Mouse (Mus musculus) forebrain, postnatal 0 days (tissue): Measurements from ENCODE around the gene Flrt2. TPM values are rescaled to one million over a fixed set of nuclear protein-coding genes. Genes with fewer than 3 reads are reported as not detected.

Experiments used
- ATAC-seq: fragments of 200-750 bp; cut with Nextera tagmentation; 2 replicates; pipeline ENCODE4 v1.8.0; 2017; ENCODE audit warnings: mild to moderate bottlenecking, moderate library complexity
- DNase-seq: peaks from one replicate; pipeline ENCODE4 v3.0.0-alpha.2; 2015
- H3K27ac ChIP-seq: fragments of 300-500 bp; sonication (generic); 2 replicates; pipeline ENCODE4 v1.5.1; 2014; ENCODE audit warnings: low read depth, mild to moderate bottlenecking, antibody characterized with exemption, low read length, moderate library complexity, mixed read lengths
- H3K27me3 ChIP-seq: fragments of 300-500 bp; sonication (generic); 2 replicates; pipeline ENCODE4 v1.6.1; 2014; ENCODE audit warnings: mild to moderate bottlenecking, low read length, mixed read lengths; ENCODE audit not compliant: insufficient read depth
- H3K36me3 ChIP-seq: fragments of 300-500 bp; sonication (generic); 2 replicates; pipeline ENCODE4 v1.6.1; 2014; ENCODE audit warnings: mild to moderate bottlenecking, moderate library complexity; ENCODE audit not compliant: insufficient read depth
- H3K4me1 ChIP-seq: fragments of 300-500 bp; sonication (generic); 2 replicates; pipeline ENCODE4 v1.6.1; 2014; ENCODE audit warnings: antibody characterized with exemption; ENCODE audit not compliant: insufficient read depth
- H3K4me2 ChIP-seq: fragments of 300-500 bp; sonication (generic); 2 replicates; pipeline ENCODE4 v1.6.1; 2014; ENCODE audit warnings: low read depth, mild to moderate bottlenecking, moderate library complexity
- H3K4me3 ChIP-seq: fragments of 300-500 bp; sonication (generic); 2 replicates; pipeline ENCODE4 v1.5.1; 2014; ENCODE audit warnings: low read depth, low read length, mixed read lengths
- H3K9ac ChIP-seq: fragments of 300-500 bp; sonication (generic); 2 replicates; pipeline ENCODE4 v1.6.1; 2014; ENCODE audit warnings: mild to moderate bottlenecking
- H3K9me3 ChIP-seq: fragments of 300-500 bp; sonication (generic); 2 replicates; pipeline ENCODE4 v1.6.1; 2016; ENCODE audit warnings: low read length
- CTCF ChIP-seq: sonication (generic); IDR thresholded peaks from 2 replicates; pipeline ENCODE4 v1.5.1; 2016; ENCODE audit warnings: antibody characterized with exemption, control low read depth, low read depth
- WGBS: fragments of 180-500 bp; shearing (Covaris S2); extraction: QIAGEN DNeasy Blood & Tissue Kit; methylation state at CpG from one replicate; pipeline ENCODE4 v1.1.7; 2014; 5-methylcytosine and 5-hydroxymethylcytosine counted together
- polyA plus RNA-seq: library from polyadenylated mRNA; unstranded; fragments of >200 nt; fragmentation: Nextera tagmentation; extraction: Ambion mirVana; gene quantifications from 2 replicates; pipeline ENCODE4 v1.2.1, GENCODE M21; 2015
- total RNA-seq: library from RNA; depleted of rRNA; stranded (reverse); fragments of >200 nt; gene quantifications from 2 replicates; pipeline ENCODE4 v1.2.3, GENCODE M21; 2014

Flrt2 gene
- total and polyA plus RNA-seq, 2 experiments from 2014 or later, result 16.9 to 67.4 TPM

DNA sequence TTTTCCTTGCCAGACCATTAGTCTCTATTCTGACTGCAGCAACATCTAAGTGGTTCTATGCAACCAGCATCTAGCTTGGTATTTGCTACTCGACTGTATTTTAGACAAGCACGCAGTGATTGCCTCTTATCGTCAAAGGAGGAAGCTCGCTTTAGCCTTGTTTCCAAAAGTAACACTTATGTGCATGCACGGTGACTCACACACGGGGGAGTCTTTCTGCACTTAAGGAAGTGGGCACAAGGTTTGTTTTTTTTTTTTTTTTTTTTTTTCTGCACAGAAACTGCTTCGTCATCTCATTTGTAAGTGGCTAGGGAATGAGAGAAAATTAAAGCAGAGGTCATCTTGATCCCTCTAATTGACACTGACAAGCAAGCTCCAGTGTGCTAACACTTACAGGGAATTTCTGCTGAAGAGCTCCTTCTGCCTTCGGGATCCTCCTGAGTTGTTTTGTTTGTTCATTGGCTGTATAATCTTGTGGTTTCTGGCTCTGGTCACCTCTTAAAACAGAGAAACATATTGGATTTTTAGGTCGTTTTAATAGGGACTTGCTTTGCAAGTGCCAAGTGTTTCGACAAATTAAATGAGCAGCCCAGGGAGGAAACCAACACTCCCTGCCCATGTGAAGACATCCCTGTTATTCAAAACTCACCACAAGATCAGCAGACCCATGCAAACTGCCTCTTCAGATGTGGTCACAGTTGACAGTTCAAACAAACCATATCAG, 55.0 kb downstream of the Flrt2 start:
- H3K27me3 ChIP-seq, result no peaks in the 10 kb centered on the region
- no peak overlapping the region for H3K4me2 ChIP-seq
- DNase-seq (no peak), ATAC-seq (no peak)
- no peak for TF ChIP-seq CTCF
- no peaks in the 10 kb centered on the region; the same call in 1 of the 2 replicates for H3K4me1 ChIP-seq
- 51% methylated on average over 10 of the region's 10 CpGs for WGBS
- no peaks in the 10 kb centered on the region for H3K36me3 ChIP-seq
- H3K4me3 ChIP-seq, result no peak overlapping the region
- no peaks in the 10 kb centered on the region for H3K9me3 ChIP-seq
- H3K9ac ChIP-seq, result no peak overlapping the region
- H3K27ac ChIP-seq, result no peak overlapping the region

DNA sequence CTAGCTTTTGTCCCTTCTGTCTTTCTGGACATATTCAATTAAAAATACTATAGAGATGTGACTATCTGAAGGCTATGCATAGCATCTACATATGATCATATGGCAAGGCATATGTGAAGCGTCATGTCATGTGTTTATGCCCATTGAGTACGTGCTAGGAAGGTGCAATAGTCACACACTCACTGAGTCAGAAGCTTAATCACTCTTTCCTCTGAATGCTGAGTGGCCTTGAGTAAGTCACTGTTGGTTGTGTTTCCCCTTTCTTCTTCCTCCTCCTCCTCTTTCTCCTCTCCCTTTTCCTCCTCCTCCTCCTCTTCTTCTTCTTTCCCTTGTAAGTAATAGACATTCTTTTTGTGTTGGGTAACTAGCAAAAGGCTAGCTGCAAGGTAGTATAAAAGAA, 56.7 kb downstream of the Flrt2 start:
- Histone ChIP-seq H3K4me1 (no peaks in the 10 kb centered on the region; the same call in 1 of the 2 replicates), H3K27me3 (no peaks in the 10 kb centered on the region), H3K9me3 (no peaks in the 10 kb centered on the region), H3K9ac (no peak overlapping the region), H3K36me3 (no peaks in the 10 kb centered on the region), H3K27ac (no peak overlapping the region), H3K4me2 (no peak overlapping the region), H3K4me3 (no peak overlapping the region)
- no peak for TF ChIP-seq CTCF
- ATAC-seq (no peak), DNase-seq (no peak)
- 75% methylated on average over 2 of the region's 2 CpGs for WGBS

DNA sequence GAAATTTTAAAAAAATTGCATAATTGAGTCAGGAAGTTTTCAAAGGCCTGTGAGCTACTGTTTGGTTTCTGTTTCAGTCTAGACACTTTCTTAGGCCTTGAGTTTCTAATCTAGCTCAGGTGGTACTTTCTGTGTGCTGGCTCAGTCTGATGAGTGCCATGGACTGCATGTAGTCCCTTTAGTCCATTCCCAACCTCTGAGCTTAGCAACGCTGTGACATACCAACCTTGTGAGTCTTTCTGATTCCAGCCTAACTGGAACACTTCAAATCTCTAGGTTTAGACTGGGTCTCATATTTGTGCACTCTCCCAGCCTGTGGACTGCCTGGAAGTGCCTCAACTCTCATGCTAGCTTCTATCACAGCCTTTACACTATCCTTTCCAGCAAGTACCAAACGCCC, 57.2 kb downstream of the Flrt2 start:
- Histone ChIP-seq H3K4me1 (no peaks in the 10 kb centered on the region; the same call in 1 of the 2 replicates), H3K9me3 (no peaks in the 10 kb centered on the region), H3K4me2 (no peak overlapping the region), H3K36me3 (no peaks in the 10 kb centered on the region), H3K9ac (no peak overlapping the region), H3K4me3 (no peak overlapping the region), H3K27me3 (no peaks in the 10 kb centered on the region), H3K27ac (no peak overlapping the region)
- TF ChIP-seq CTCF, result no peak
- 89% methylated on average over 2 of the region's 2 CpGs for WGBS
- no peak for DNase-seq
- no peak for ATAC-seq

GRCm38 (mm10) chr12:95759212-95759746, 67.3 kb downstream of the Flrt2 start:
- Histone ChIP-seq H3K27ac (no peak overlapping the region), H3K9me3 (no peaks in the 10 kb centered on the region), H3K36me3 (no peaks in the 10 kb centered on the region), H3K9ac (no peak overlapping the region), H3K4me1 (no peaks in the 10 kb centered on the region), H3K27me3 (no peaks in the 10 kb centered on the region), H3K4me3 (no peak overlapping the region), H3K4me2 (no peak overlapping the region)
- no peak for TF ChIP-seq CTCF
- ATAC-seq (no peak), DNase-seq (no peak)
- WGBS, result 80% methylated on average over 5 of the region's 5 CpGs

DNA sequence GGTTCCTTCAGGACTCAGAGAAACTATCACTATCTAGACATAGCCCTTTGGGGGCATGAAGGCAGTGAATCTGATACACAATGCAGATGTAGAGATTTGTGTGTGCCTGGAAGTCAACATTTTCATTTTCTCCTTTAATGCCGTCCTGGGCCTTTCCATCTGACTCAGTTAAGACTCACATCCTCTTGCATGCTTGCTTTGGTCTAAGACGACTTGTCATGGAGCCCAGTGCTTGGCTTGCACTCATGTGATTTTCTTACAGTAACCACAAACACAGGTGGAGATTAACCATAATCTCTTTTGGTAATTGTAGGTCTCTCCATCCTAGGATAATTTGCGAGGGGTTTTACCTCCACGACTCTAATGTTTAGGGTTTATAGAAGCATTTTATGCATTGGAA, 73.2 kb downstream of the Flrt2 start:
- no peak overlapping the region for H3K27ac ChIP-seq
- TF ChIP-seq CTCF, result no peak
- ATAC-seq (no peak), DNase-seq (no peak)
- H3K27me3 ChIP-seq, result no peaks in the 10 kb centered on the region
- 86% methylated on average over 4 of the region's 4 CpGs for WGBS
- no peaks in the 10 kb centered on the region for H3K4me1 ChIP-seq
- H3K9ac ChIP-seq, result no peak overlapping the region
- H3K4me2 ChIP-seq, result no peak overlapping the region
- no peak overlapping the region for H3K4me3 ChIP-seq
- H3K9me3 ChIP-seq, result no peaks in the 10 kb centered on the region
- H3K36me3 ChIP-seq, result no peaks in the 10 kb centered on the region

GRCm38 (mm10) chr12:95769041-95769440, 77.0 kb downstream of the Flrt2 start:
- DNase-seq (no peak), ATAC-seq (no peak)
- no peaks in the 10 kb centered on the region for H3K9me3 ChIP-seq
- 87% methylated on average over 2 of the region's 2 CpGs for WGBS
- no peak overlapping the region for H3K27ac ChIP-seq
- H3K4me2 ChIP-seq, result no peak overlapping the region
- no peak for TF ChIP-seq CTCF
- no peaks in the 10 kb centered on the region for H3K4me1 ChIP-seq
- H3K4me3 ChIP-seq, result no peak overlapping the region
- H3K36me3 ChIP-seq, result no peaks in the 10 kb centered on the region
- no peaks in the 10 kb centered on the region for H3K27me3 ChIP-seq
- no peak overlapping the region for H3K9ac ChIP-seq

DNA sequence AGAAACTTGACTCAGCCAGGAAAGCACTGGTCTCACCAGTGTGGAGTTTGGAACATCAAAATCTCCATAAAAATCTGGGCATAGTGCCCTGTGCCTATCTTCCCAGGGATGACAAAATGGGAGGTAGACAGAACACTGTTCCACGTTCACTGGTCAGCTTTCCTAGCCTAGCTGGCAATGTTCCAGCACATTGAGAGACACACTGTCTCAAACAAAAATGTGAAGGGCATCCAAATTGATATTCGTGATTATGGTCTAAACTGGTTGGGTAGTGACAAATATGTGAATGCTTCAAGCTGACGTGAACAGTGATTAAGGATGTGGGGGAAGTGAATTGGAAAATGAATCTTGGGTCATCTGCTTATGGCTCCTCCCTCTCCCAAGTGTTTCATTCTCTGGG, 78.2 kb downstream of the Flrt2 start:
- H3K4me1 ChIP-seq, result no peaks in the 10 kb centered on the region
- WGBS, result 54% methylated on average over 3 of the region's 3 CpGs
- TF ChIP-seq CTCF, result no peak
- H3K4me2 ChIP-seq, result no peak overlapping the region
- H3K27ac ChIP-seq, result no peak overlapping the region
- no peak overlapping the region for H3K4me3 ChIP-seq
- no peak for ATAC-seq
- H3K36me3 ChIP-seq, result no peaks in the 10 kb centered on the region
- H3K27me3 ChIP-seq, result no peaks in the 10 kb centered on the region
- H3K9me3 ChIP-seq, result no peaks in the 10 kb centered on the region
- H3K9ac ChIP-seq, result no peak overlapping the region
- no peak for DNase-seq
